Mouse (Mus musculus) small intestine, adult 2 months (tissue): Measurements from ENCODE around the gene Plekho2. TPM values are rescaled to one million over a fixed set of nuclear protein-coding genes. Genes with fewer than 3 reads are reported as not detected.
A peak's percentile ranks its signal among the peaks of the same experiment; 100 is the strongest.

Experiments used
- H3K27ac ChIP-seq: fragments of 200-500 bp; 2 replicates; pipeline ENCODE4 v1.5.1; 2012; ENCODE audit warnings: low read depth, low read length, control low read depth, inconsistent platforms; ENCODE audit not compliant: insufficient read depth
- H3K27me3 ChIP-seq: fragments of 200-500 bp; 2 replicates; pipeline ENCODE4 v1.6.1; 2012; ENCODE audit warnings: mild to moderate bottlenecking, moderate library complexity, low read length, inconsistent platforms; ENCODE audit not compliant: control insufficient read depth, insufficient read depth
- H3K36me3 ChIP-seq: fragments of 200-500 bp; 2 replicates; pipeline ENCODE4 v1.6.1; 2012; ENCODE audit warnings: mild to moderate bottlenecking, low read length, control low read depth, inconsistent platforms; ENCODE audit not compliant: control insufficient read depth, insufficient read depth
- H3K4me1 ChIP-seq: fragments of 200-500 bp; 2 replicates; pipeline ENCODE4 v1.6.1; 2012; ENCODE audit warnings: low read length, inconsistent platforms, mixed read lengths; ENCODE audit not compliant: control insufficient read depth, insufficient read depth, insufficient read length
- H3K4me3 ChIP-seq: fragments of 200-500 bp; 2 replicates; pipeline ENCODE4 v1.5.1; 2012; ENCODE audit warnings: low read depth, mild to moderate bottlenecking, control low read depth, inconsistent platforms, low read length, moderate library complexity
- CTCF ChIP-seq: fragments of 200-500 bp; IDR thresholded peaks from 2 replicates; pipeline ENCODE4 v1.5.1; 2012; ENCODE audit warnings: low read depth, mild to moderate bottlenecking, control low read depth, inconsistent platforms, low read length, moderate library complexity, mixed read lengths; ENCODE audit not compliant: insufficient replicate concordance, insufficient read length; ENCODE audit errors: extremely low read depth
- POLR2A ChIP-seq: fragments of 200-500 bp; IDR thresholded peaks from 2 replicates; pipeline ENCODE4 v1.6.1; 2012; ENCODE audit warnings: low read depth, mild to moderate bottlenecking, control low read depth, inconsistent platforms, low read length, moderate library complexity
- WGBS: fragments of 180-500 bp; shearing (Covaris S2); methylation state at CpG from one replicate; pipeline ENCODE4 v1.1.7; 2018; 5-methylcytosine and 5-hydroxymethylcytosine counted together
- polyA plus RNA-seq: library from polyadenylated mRNA; depleted of rRNA; stranded (reverse); fragments of >200 nt; gene quantifications from 2 replicates; pipeline ENCODE4 v1.2.3, GENCODE M21; 2012

The Plekho2 gene
- polyA plus RNA-seq, 1 experiment = 9.7 TPM

- no peak for TF ChIP-seq CTCF
- no peak for TF ChIP-seq POLR2A
- 72% methylated on average over 4 of the region's 4 CpGs for WGBS
These were observed 43.3 kb downstream of the Plekho2 start for GRCm38 (mm10) chr9:65536491-65536890.

GRCm38 (mm10) chr9:65535789-65536469 is 43.9 kb downstream of the Plekho2 start:
- Histone ChIP-seq H3K27ac (peak overlapping the region; percentile 65), H3K4me3 (no peak overlapping the region), H3K36me3 (no peaks in the 10 kb centered on the region), H3K27me3 (no peaks in the 10 kb centered on the region), H3K4me1 (peaks cover 17% of the 10 kb centered on the region)
- TF ChIP-seq CTCF = no peak
- TF ChIP-seq POLR2A = no peak
- 77% methylated on average over 10 of the region's 11 CpGs for WGBS

More at GRCm38 (mm10) chr9:65536491-65536890, 43.3 kb downstream of the Plekho2 start:
- H3K4me3 ChIP-seq = no peak overlapping the region
- no peaks in the 10 kb centered on the region for H3K27me3 ChIP-seq
- H3K27ac ChIP-seq = peak overlapping the region; percentile 65
- H3K36me3 ChIP-seq = no peaks in the 10 kb centered on the region
- H3K4me1 ChIP-seq = peaks cover 18% of the 10 kb centered on the region

GRCm38 (mm10) chr9:65535191-65535722 is 44.6 kb downstream of the Plekho2 start:
- 37% methylated on average over 3 of the region's 3 CpGs for WGBS
- peak overlapping the region; percentile 39 for H3K27ac ChIP-seq
- no peaks in the 10 kb centered on the region for H3K36me3 ChIP-seq
- peaks cover 17% of the 10 kb centered on the region for H3K4me1 ChIP-seq
- H3K27me3 ChIP-seq = no peaks in the 10 kb centered on the region
- H3K4me3 ChIP-seq = no peak overlapping the region
- TF ChIP-seq CTCF (no peak), POLR2A (no peak)

GRCm38 (mm10) chr9:65534111-65534510 is 45.7 kb downstream of the Plekho2 start:
- H3K36me3 ChIP-seq = no peaks in the 10 kb centered on the region
- TF ChIP-seq CTCF (no peak), POLR2A (no peak)
- no peak overlapping the region for H3K4me3 ChIP-seq
- no peaks in the 10 kb centered on the region for H3K27me3 ChIP-seq
- no peak overlapping the region for H3K27ac ChIP-seq
- peaks cover 17% of the 10 kb centered on the region for H3K4me1 ChIP-seq
- 84% methylated on average over 3 of the region's 3 CpGs for WGBS

GRCm38 (mm10) chr9:65532986-65533385 is 46.9 kb downstream of the Plekho2 start:
- H3K4me1 ChIP-seq = peaks cover 17% of the 10 kb centered on the region
- WGBS = 64% methylated on average over 8 of the region's 8 CpGs
- H3K27ac ChIP-seq = peak overlapping the region; percentile 13; the same call in 1 of the 2 replicates

GRCm38 (mm10) chr9:65531283-65531682 is 48.6 kb downstream of the Plekho2 start:
- Histone ChIP-seq H3K27ac (no peak overlapping the region), H3K27me3 (no peaks in the 10 kb centered on the region), H3K4me1 (peaks cover 15% of the 10 kb centered on the region), H3K36me3 (no peaks in the 10 kb centered on the region), H3K4me3 (no peak overlapping the region)
- WGBS = 86% methylated on average over 5 of the region's 5 CpGs
- TF ChIP-seq CTCF = no peak
- TF ChIP-seq POLR2A = no peak

More at GRCm38 (mm10) chr9:65532986-65533385, 46.9 kb downstream of the Plekho2 start:
- no peak for TF ChIP-seq POLR2A
- TF ChIP-seq CTCF = no peak
- Histone ChIP-seq H3K36me3 (no peaks in the 10 kb centered on the region), H3K27me3 (no peaks in the 10 kb centered on the region), H3K4me3 (no peak overlapping the region)

GRCm38 (mm10) chr9:65529659-65530058 is 50.2 kb downstream of the Plekho2 start:
- H3K4me3 ChIP-seq = no peak overlapping the region
- no peak overlapping the region for H3K27ac ChIP-seq
- 79% methylated on average over 8 of the region's 8 CpGs for WGBS
- TF ChIP-seq CTCF = no peak
- no peak for TF ChIP-seq POLR2A
- H3K4me1 ChIP-seq = peaks cover 6% of the 10 kb centered on the region; the same call in 1 of the 2 replicates
- no peaks in the 10 kb centered on the region for H3K36me3 ChIP-seq
- H3K27me3 ChIP-seq = no peaks in the 10 kb centered on the region
